Mouse (Mus musculus): ENCODE results near the gene Wdr62. TPM values are rescaled to one million over a fixed set of nuclear protein-coding genes. Genes with fewer than 3 reads are reported as not detected.
A peak's percentile ranks its signal among the peaks of the same experiment; 100 is the strongest.

Gene Wdr62
- polyA plus RNA-seq, 1 experiment from 2014 or later = 9.7 TPM

DNA sequence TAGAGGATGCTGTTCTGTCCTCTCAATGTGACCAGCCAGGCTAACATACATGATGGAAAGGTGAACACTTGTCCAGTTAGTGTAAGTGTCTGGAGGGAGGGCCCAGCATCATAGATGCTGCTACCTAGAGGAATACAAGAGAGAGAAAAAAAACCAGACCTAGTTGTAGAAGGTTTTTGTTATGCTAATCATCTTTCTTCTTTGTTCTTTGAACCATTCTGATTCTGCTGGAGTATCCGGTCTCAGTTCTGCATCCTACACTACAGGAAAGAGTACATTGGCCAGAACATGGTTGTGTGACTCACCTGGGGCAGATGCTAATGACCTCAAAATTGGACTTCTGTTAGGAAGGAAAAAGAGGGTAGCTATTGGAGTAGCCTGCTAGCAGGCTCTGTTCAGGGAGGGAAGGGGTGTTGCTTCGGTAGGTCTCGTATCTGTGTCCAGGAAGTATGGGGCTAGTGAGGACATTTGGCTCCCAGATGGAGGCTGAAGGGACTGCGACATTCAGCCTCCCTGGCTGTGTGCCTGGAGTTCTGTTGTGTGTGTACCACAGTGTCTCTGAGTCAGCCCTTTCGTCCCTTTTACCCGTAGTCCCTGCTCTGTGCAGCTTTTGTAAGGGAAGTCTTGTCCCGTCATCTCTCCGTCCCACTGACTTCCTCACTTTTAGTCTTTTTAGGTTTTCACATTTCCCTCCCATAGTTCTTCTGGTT lies 6.6 kb upstream of the Wdr62 start:
- no peaks in the 10 kb centered on the region for H3K9me3 ChIP-seq
- H3K4me3 ChIP-seq (replicated peaks) = no peak overlapping the region
- H3K36me3 ChIP-seq = no peaks in the 10 kb centered on the region
- no peak overlapping the region for H3K4me2 ChIP-seq
- 68% methylated on average over 8 of the region's 8 CpGs for WGBS
- no peak overlapping the region for H3K27ac ChIP-seq
- H3K27me3 ChIP-seq = peaks cover 2% of the 10 kb centered on the region; the same call in 1 of the 2 replicates
- H3K9ac ChIP-seq (replicated peaks) = no peak overlapping the region
- H3K4me1 ChIP-seq (replicated peaks) = peaks cover 16% of the 10 kb centered on the region
- no peak for ATAC-seq (ENCODE audit: insufficient number of reproducible peaks, insufficient read depth, low FRiP score, low TSS enrichment, low read depth)

GRCm38 (mm10) chr7:30282740-30283139 lies 2.5 kb upstream of the Wdr62 start:
- peaks cover 14% of the 10 kb centered on the region for H3K4me1 ChIP-seq (replicated peaks)
- no peaks in the 10 kb centered on the region for H3K9me3 ChIP-seq
- H3K4me3 ChIP-seq (replicated peaks) = no peak overlapping the region
- peaks cover 2% of the 10 kb centered on the region; the same call in 1 of the 2 replicates for H3K27me3 ChIP-seq
- no peak for ATAC-seq (ENCODE audit: insufficient number of reproducible peaks, insufficient read depth, low FRiP score, low TSS enrichment, low read depth)
- no peak overlapping the region for H3K27ac ChIP-seq
- no peaks in the 10 kb centered on the region for H3K36me3 ChIP-seq
- no peak overlapping the region for H3K9ac ChIP-seq (replicated peaks)
- 80% methylated on average over 7 of the region's 7 CpGs for WGBS
- no peak overlapping the region for H3K4me2 ChIP-seq

DNA sequence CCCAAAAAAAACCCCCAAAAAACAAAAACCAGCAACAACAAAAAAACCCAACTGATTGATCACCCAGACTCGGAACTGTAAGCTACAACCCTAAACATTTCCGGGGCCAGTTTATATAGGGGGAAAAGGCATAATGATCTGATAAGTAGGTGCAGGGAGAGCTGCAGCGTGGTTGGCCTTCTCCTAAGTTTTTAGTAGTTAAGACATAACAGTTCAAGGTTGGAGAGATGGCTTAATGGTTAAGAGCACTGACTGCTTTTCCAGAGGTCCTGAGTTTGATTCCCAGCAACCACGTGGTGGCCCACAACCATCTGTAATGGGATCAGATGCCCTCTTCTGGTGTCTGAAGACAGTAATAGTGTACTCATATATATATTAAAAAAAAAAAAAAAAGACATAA lies 1.3 kb upstream of the Wdr62 start:
- WGBS = 69% methylated on average over 4 of the region's 4 CpGs
- peaks cover 14% of the 10 kb centered on the region for H3K4me1 ChIP-seq (replicated peaks)
- no peak overlapping the region for H3K27ac ChIP-seq
- peak overlapping the region; percentile 82; the same call in 1 of the 2 replicates for H3K4me2 ChIP-seq
- no peak overlapping the region for H3K9ac ChIP-seq (replicated peaks)
- H3K27me3 ChIP-seq = 0 out of 2 replicates have a peak, but pooled peaks cover 2% of the 10 kb centered on the region
- no peak for ATAC-seq (ENCODE audit: insufficient number of reproducible peaks, insufficient read depth, low FRiP score, low TSS enrichment, low read depth)
- H3K9me3 ChIP-seq = no peaks in the 10 kb centered on the region
- H3K4me3 ChIP-seq (replicated peaks) = peak overlapping the region; percentile 78; the same call in 1 of the 2 replicates
- H3K36me3 ChIP-seq = no peaks in the 10 kb centered on the region

DNA sequence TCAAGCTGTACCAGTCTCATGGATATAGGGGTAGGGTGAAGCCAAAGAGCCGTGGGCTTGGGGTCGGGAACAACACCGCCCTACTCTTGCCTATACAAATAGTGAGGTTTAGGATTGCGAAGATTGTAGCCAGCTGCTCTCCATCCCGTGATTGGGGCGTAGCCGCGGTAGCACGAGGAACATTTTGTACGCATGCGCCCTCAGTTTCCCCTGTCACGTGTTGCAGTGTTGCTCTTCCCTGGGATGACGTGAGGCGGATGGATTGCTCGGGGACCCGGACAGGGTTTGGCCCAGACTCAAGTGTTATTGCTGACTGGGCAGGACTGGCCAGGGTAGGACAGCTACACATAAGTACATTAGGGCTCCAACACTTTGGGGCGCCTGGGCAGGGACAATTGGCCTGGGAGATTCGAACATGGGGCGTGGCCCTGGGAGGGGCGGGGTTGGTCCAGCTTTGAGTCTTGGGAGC lies 485 bp upstream of the Wdr62 start:
- peak overlapping the region; percentile 78 for H3K4me3 ChIP-seq (replicated peaks)
- H3K4me1 ChIP-seq (replicated peaks) = peaks cover 14% of the 10 kb centered on the region
- ATAC-seq (ENCODE audit: insufficient number of reproducible peaks, insufficient read depth, low FRiP score, low TSS enrichment, low read depth) = peak; percentile 85
- H3K9me3 ChIP-seq = no peaks in the 10 kb centered on the region
- under 1% methylated on average over 20 of the region's 20 CpGs for WGBS
- H3K27me3 ChIP-seq = no peaks in the 10 kb centered on the region
- H3K36me3 ChIP-seq = no peaks in the 10 kb centered on the region
- peak overlapping the region; percentile 95 for H3K27ac ChIP-seq
- H3K4me2 ChIP-seq = peak overlapping the region; percentile 82
- peak overlapping the region; percentile 44 for H3K9ac ChIP-seq (replicated peaks)

DNA sequence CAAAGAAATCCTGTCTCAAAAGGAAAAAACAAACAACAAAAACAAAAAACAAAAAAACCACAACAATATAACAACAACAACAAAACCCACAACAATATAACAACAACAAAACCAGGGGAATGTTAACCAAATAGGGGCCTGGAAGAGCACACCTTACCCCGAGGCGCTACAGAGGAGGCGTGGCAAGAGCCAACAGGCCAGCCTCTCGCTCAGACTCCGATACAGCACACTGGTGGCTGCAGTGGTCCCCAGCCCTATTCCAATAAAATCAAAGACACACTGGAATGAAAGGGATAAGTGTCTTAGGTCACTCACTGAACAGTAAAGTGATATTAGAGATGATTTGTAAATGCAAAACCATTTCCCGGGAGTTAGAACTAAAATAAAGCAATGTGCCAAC lies 683 bp downstream of the Wdr62 start:
- H3K9me3 ChIP-seq = no peaks in the 10 kb centered on the region
- H3K36me3 ChIP-seq = no peaks in the 10 kb centered on the region
- H3K9ac ChIP-seq (replicated peaks) = peak overlapping the region; percentile 57
- peak overlapping the region; percentile 78 for H3K4me3 ChIP-seq (replicated peaks)
- H3K27ac ChIP-seq = peak overlapping the region; percentile 95
- 1% methylated on average over 6 of the region's 6 CpGs for WGBS
- peaks cover 14% of the 10 kb centered on the region for H3K4me1 ChIP-seq (replicated peaks)
- H3K27me3 ChIP-seq = no peaks in the 10 kb centered on the region
- ATAC-seq (ENCODE audit: insufficient number of reproducible peaks, insufficient read depth, low FRiP score, low TSS enrichment, low read depth) = no peak
- peak overlapping the region; percentile 82 for H3K4me2 ChIP-seq

GRCm38 (mm10) chr7:30278911-30279310 lies 1.3 kb downstream of the Wdr62 start:
- H3K4me2 ChIP-seq = peak overlapping the region; percentile 82; the same call in 1 of the 2 replicates
- H3K4me3 ChIP-seq (replicated peaks) = no peak overlapping the region
- H3K36me3 ChIP-seq = no peaks in the 10 kb centered on the region
- H3K9me3 ChIP-seq = no peaks in the 10 kb centered on the region
- no peak overlapping the region for H3K27ac ChIP-seq
- H3K4me1 ChIP-seq (replicated peaks) = peaks cover 14% of the 10 kb centered on the region
- WGBS = 47% methylated on average over 2 of the region's 2 CpGs
- no peak overlapping the region for H3K9ac ChIP-seq (replicated peaks)
- ATAC-seq (ENCODE audit: insufficient number of reproducible peaks, insufficient read depth, low FRiP score, low TSS enrichment, low read depth) = no peak
- no peaks in the 10 kb centered on the region for H3K27me3 ChIP-seq

- Histone ChIP-seq H3K27ac (no peak overlapping the region), H3K36me3 (peaks cover 30% of the 10 kb centered on the region), H3K4me2 (no peak overlapping the region), H3K4me3 (replicated peaks) (no peak overlapping the region), H3K27me3 (no peaks in the 10 kb centered on the region), H3K4me1 (replicated peaks) (peaks cover 2% of the 10 kb centered on the region; the same call in 1 of the 2 replicates), H3K9me3 (no peaks in the 10 kb centered on the region), H3K9ac (replicated peaks) (no peak overlapping the region)
- WGBS = 65% methylated on average over 6 of the region's 6 CpGs
- no peak for ATAC-seq (ENCODE audit: insufficient number of reproducible peaks, insufficient read depth, low FRiP score, low TSS enrichment, low read depth)
These were observed 5.8 kb downstream of the Wdr62 start for GRCm38 (mm10) chr7:30274383-30274782.

DNA sequence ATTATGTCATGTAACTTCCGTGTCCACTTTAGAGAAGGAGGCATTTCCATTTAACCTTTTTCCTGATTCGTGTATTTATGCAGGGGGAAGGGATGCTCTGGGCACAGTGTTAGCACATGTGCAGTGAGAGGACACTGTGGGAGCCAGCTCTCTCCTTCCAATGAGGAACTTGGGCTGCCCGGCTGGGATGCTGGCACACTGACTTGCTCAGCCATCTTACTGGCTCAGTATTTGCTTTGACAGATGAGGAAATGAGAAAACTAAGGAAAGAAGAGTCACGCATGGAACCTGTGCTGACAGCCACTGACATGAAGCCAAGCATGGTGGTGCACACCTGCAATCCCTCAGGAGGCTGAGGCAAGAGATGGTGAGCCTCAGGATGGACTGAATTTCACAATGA lies 10.6 kb downstream of the Wdr62 start:
- 90% methylated on average over 4 of the region's 4 CpGs for WGBS
- H3K27me3 ChIP-seq = no peaks in the 10 kb centered on the region
- no peak overlapping the region for H3K4me2 ChIP-seq

GRCm38 (mm10) chr7:30266780-30267179 lies 13.4 kb downstream of the Wdr62 start:
- Histone ChIP-seq H3K4me2 (no peak overlapping the region), H3K9ac (replicated peaks) (no peak overlapping the region), H3K4me3 (replicated peaks) (no peak overlapping the region), H3K27ac (no peak overlapping the region), H3K9me3 (no peaks in the 10 kb centered on the region), H3K36me3 (peaks cover 45% of the 10 kb centered on the region), H3K4me1 (replicated peaks) (no peaks in the 10 kb centered on the region), H3K27me3 (no peaks in the 10 kb centered on the region)
- no peak for ATAC-seq (ENCODE audit: insufficient number of reproducible peaks, insufficient read depth, low FRiP score, low TSS enrichment, low read depth)
- 92% methylated on average over 3 of the region's 3 CpGs for WGBS

More for the DNA sequence above, 10.6 kb downstream of the Wdr62 start:
- Histone ChIP-seq H3K27ac (no peak overlapping the region), H3K4me3 (replicated peaks) (no peak overlapping the region), H3K9ac (replicated peaks) (0 out of 2 replicates have a peak overlapping the region, but pooled peaks have one; percentile 8), H3K36me3 (peaks cover 51% of the 10 kb centered on the region), H3K4me1 (replicated peaks) (no peaks in the 10 kb centered on the region), H3K9me3 (no peaks in the 10 kb centered on the region)
- no peak for ATAC-seq (ENCODE audit: insufficient number of reproducible peaks, insufficient read depth, low FRiP score, low TSS enrichment, low read depth)

- WGBS = 91% methylated on average over 7 of the region's 7 CpGs
- H3K4me2 ChIP-seq = no peak overlapping the region
- H3K27me3 ChIP-seq = no peaks in the 10 kb centered on the region
- H3K9ac ChIP-seq (replicated peaks) = no peak overlapping the region
- no peak overlapping the region for H3K27ac ChIP-seq
- ATAC-seq (ENCODE audit: insufficient number of reproducible peaks, insufficient read depth, low FRiP score, low TSS enrichment, low read depth) = no peak
- no peaks in the 10 kb centered on the region for H3K4me1 ChIP-seq (replicated peaks)
- peaks cover 45% of the 10 kb centered on the region for H3K36me3 ChIP-seq
- H3K9me3 ChIP-seq = no peaks in the 10 kb centered on the region
- no peak overlapping the region for H3K4me3 ChIP-seq (replicated peaks)
These were observed 14.3 kb downstream of the Wdr62 start for GRCm38 (mm10) chr7:30265935-30266334.

DNA sequence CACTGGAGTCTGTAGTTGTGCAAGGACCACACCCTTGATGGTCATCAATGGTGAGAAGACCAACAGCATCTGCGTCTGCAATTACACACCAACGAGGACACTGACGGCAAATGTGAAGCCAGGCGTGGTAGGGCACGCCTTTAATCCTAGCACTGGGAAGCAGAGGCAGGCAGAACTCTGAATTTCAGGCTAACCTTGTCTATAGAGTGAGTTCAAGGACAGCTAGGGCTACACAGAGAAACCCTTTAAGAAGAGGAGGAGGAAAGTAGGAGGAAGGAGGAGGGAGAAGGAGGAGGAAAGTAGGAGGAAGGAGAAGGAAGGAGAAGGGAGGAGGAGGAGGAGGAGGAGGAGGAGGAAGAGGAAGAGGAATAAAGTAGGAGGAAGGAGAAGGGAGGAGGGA lies 14.7 kb downstream of the Wdr62 start:
- H3K27me3 ChIP-seq = no peaks in the 10 kb centered on the region
- no peak for ATAC-seq (ENCODE audit: insufficient number of reproducible peaks, insufficient read depth, low FRiP score, low TSS enrichment, low read depth)
- WGBS = 94% methylated on average over 5 of the region's 5 CpGs
- H3K9me3 ChIP-seq = no peaks in the 10 kb centered on the region
- no peaks in the 10 kb centered on the region for H3K4me1 ChIP-seq (replicated peaks)
- H3K4me3 ChIP-seq (replicated peaks) = no peak overlapping the region
- H3K4me2 ChIP-seq = no peak overlapping the region
- no peak overlapping the region for H3K9ac ChIP-seq (replicated peaks)
- H3K27ac ChIP-seq = no peak overlapping the region
- peaks cover 42% of the 10 kb centered on the region for H3K36me3 ChIP-seq

GRCm38 (mm10) chr7:30265041-30265440 lies 15.2 kb downstream of the Wdr62 start:
- Histone ChIP-seq H3K36me3 (peaks cover 37% of the 10 kb centered on the region), H3K27me3 (no peaks in the 10 kb centered on the region), H3K9ac (replicated peaks) (no peak overlapping the region), H3K4me2 (no peak overlapping the region), H3K27ac (no peak overlapping the region), H3K4me1 (replicated peaks) (no peaks in the 10 kb centered on the region), H3K4me3 (replicated peaks) (no peak overlapping the region), H3K9me3 (no peaks in the 10 kb centered on the region)
- no peak for ATAC-seq (ENCODE audit: insufficient number of reproducible peaks, insufficient read depth, low FRiP score, low TSS enrichment, low read depth)
- WGBS = 87% methylated on average over 2 of the region's 2 CpGs

Measured in limb, embryonic 12.5 days (tissue).